Mouse (Mus musculus): ENCODE results near the gene Myo1b.

The Myo1b gene

GRCm38 (mm10) chr1:51706106-51706505, 209.8 kb downstream of the Myo1b start:
- DNase-seq, result no peak

GRCm38 (mm10) chr1:51704610-51705009, 211.3 kb downstream of the Myo1b start:
- no peak for DNase-seq

All from cerebellum, postnatal 25 days (tissue).